Mouse (Mus musculus) layer of hippocampus, postnatal 10 days (tissue): ENCODE measurements around the gene Cnbp. TPM values are rescaled to one million over a fixed set of nuclear protein-coding genes. Genes with fewer than 3 reads are reported as not detected.

Experiments
- DNase-seq, 2 experiments: peaks; one replicate each; pipeline ENCODE4 v3.0.0; 2021; ENCODE audit warnings: low spot score in 2 of 2
- total RNA-seq, 2 experiments: library from RNA; stranded (reverse); gene quantifications; 2 replicates each; pipeline ENCODE4 v1.2.3; 2021

The Cnbp gene
- total RNA-seq, 2 experiments from 2014 or later, result 248 to 265 TPM

GRCm38 (mm10) chr6:87850155-87850899, 579 bp downstream of the Cnbp start:
- DNase-seq, result peak; percentile 48 to 60

GRCm38 (mm10) chr6:87849780-87850154, 1.1 kb downstream of the Cnbp start:
- DNase-seq, result no peak

GRCm38 (mm10) chr6:87846813-87847212, 4.1 kb downstream of the Cnbp start:
- DNase-seq, result no peak

GRCm38 (mm10) chr6:87845031-87845695, 5.7 kb downstream of the Cnbp start:
- no peak for DNase-seq

GRCm38 (mm10) chr6:87842254-87842653, 8.7 kb downstream of the Cnbp start:
- no peak for DNase-seq

- no peak for DNase-seq
Observed at GRCm38 (mm10) chr6:87841635-87842034, 9.3 kb downstream of the Cnbp start.

- no peak for DNase-seq
Observed at GRCm38 (mm10) chr6:87839797-87840341, 11.0 kb downstream of the Cnbp start.

GRCm38 (mm10) chr6:87838551-87839197, 12.2 kb downstream of the Cnbp start, which contains the start of gene Isy1:
TSS of gene Isy1 (minus strand) at chr6:87838798.
- DNase-seq, result peak; percentile 91 to 93

GRCm38 (mm10) chr6:87835695-87836094, 15.2 kb downstream of the Cnbp start, which contains the start of gene Gm45140:
TSS of gene Gm45140 (minus strand) at chr6:87835795.
- DNase-seq, result no peak

GRCm38 (mm10) chr6:87820366-87820765, 30.5 kb downstream of the Cnbp start:
- no peak for DNase-seq

GRCm38 (mm10) chr6:87814486-87814885, 36.4 kb downstream of the Cnbp start:
- DNase-seq, result no peak

- no peak for DNase-seq
Observed at GRCm38 (mm10) chr6:87812656-87813055, 38.2 kb downstream of the Cnbp start.

GRCm38 (mm10) chr6:87811675-87812338, 39.1 kb downstream of the Cnbp start, which contains the start of gene Rab43:
TSS of gene Rab43 (minus strand) at chr6:87812164.
- peak; percentile 88 to 92 for DNase-seq

GRCm38 (mm10) chr6:87810713-87811669, 39.9 kb downstream of the Cnbp start:
- peak; percentile 54 to 57 for DNase-seq

- DNase-seq, result no peak
Observed at GRCm38 (mm10) chr6:87810311-87810710, 40.6 kb downstream of the Cnbp start.

GRCm38 (mm10) chr6:87809651-87810161, 41.2 kb downstream of the Cnbp start:
- DNase-seq, result no peak

- no peak for DNase-seq
Observed at GRCm38 (mm10) chr6:87809144-87809543, 41.8 kb downstream of the Cnbp start.

GRCm38 (mm10) chr6:87808521-87808920, 42.4 kb downstream of the Cnbp start:
- DNase-seq, result no peak

- DNase-seq, result no peak
Observed at GRCm38 (mm10) chr6:87807735-87808440, 43.0 kb downstream of the Cnbp start.
